ENCODE assay signal across 10 mouse cellular contexts in genomic region chr4:82344224-82344623, GRCm38 (mm10).
A peak's percentile ranks its signal among the peaks of the same experiment; 100 is the strongest.
DNase-seq lines count a peak whose midpoint lies in the region; ATAC-seq lines count a peak whose summit lies in the region.
"Had no signal": no experiment of that assay in that cellular context is flagged by ENCODE, and none has a peak within 500 bp of the region (broad histone marks: within the 10 kb centered on the region; RNA-seq: fewer than 3 reads in every experiment).

No protein-coding gene starts in this region.

- WGBS in heart, embryonic 14.5 days = 73% methylated on average over 6 of the region's 6 CpGs
- 57% methylated on average over 6 of the region's 6 CpGs for WGBS in neural tube, embryonic 12.5 days
- 50% methylated on average over 6 of the region's 6 CpGs for WGBS in hindbrain, embryonic 16.5 days
- WGBS in stomach, embryonic 15.5 days = 83% methylated on average over 6 of the region's 6 CpGs

- H3K4me2 ChIP-seq in heart, embryonic 14.5 days (ENCODE audit: low read length) = peak overlapping the region; percentile 44; the same call in 1 of the 2 replicates
- H3K4me2 ChIP-seq in neural tube, embryonic 12.5 days (replicated peaks) = peak overlapping the region; percentile 16; the same call in 1 of the 2 replicates
- H3K4me2 ChIP-seq in hindbrain, embryonic 16.5 days (ENCODE audit: low read length) = no peak overlapping the region
- no peak overlapping the region for H3K4me2 ChIP-seq in stomach, embryonic 15.5 days

- H3K27me3 ChIP-seq in heart, embryonic 14.5 days (ENCODE audit: control insufficient read depth, insufficient read depth, low read length) = no peaks in the 10 kb centered on the region
- no peaks in the 10 kb centered on the region for H3K27me3 ChIP-seq in neural tube, embryonic 12.5 days (replicated peaks)
- no peaks in the 10 kb centered on the region for H3K27me3 ChIP-seq in hindbrain, embryonic 16.5 days (replicated peaks; ENCODE audit: control insufficient read depth, insufficient read depth, low read length)
- no peaks in the 10 kb centered on the region for H3K27me3 ChIP-seq in stomach, embryonic 15.5 days (replicated peaks)

- no peak for ATAC-seq in heart, embryonic 14.5 days (ENCODE audit: insufficient number of reproducible peaks, insufficient read depth, low FRiP score, low read depth)
- ATAC-seq in neural tube, embryonic 12.5 days (ENCODE audit: low FRiP score, low read depth) = peak; percentile 41; the same call in 1 of the 2 replicates
- ATAC-seq in hindbrain, embryonic 16.5 days = peak; percentile 46; the same call in 1 of the 2 replicates
- ATAC-seq in stomach, embryonic 15.5 days (ENCODE audit: insufficient read depth, low FRiP score, low read depth) = no peak

- no peaks in the 10 kb centered on the region for H3K9me3 ChIP-seq in heart, embryonic 14.5 days (ENCODE audit: control insufficient read depth, low read length)
- H3K9me3 ChIP-seq in neural tube, embryonic 12.5 days = no peaks in the 10 kb centered on the region
- H3K9me3 ChIP-seq in hindbrain, embryonic 16.5 days (ENCODE audit: control insufficient read depth, low read length) = no peaks in the 10 kb centered on the region
- H3K9me3 ChIP-seq in stomach, embryonic 15.5 days = no peaks in the 10 kb centered on the region

- H3K27ac ChIP-seq in heart, embryonic 14.5 days (replicated peaks in 1 of 2; ENCODE audit: control insufficient read depth in 1 of 2, insufficient read depth in 1 of 2, low read depth in 2 of 2, low read length in 2 of 2) = peak overlapping the region in 1 of 2 experiments; percentile 69; a peak in 2 of 4 replicates
- no peak overlapping the region for H3K27ac ChIP-seq in neural tube, embryonic 12.5 days
- H3K27ac ChIP-seq in hindbrain, embryonic 16.5 days (ENCODE audit: low read depth, low read length) = peak overlapping the region; percentile 39
- H3K27ac ChIP-seq in stomach, embryonic 15.5 days = peak overlapping the region; percentile 61; the same call in 1 of the 2 replicates

- H3K9ac ChIP-seq in heart, embryonic 14.5 days (ENCODE audit: low read length) = no peak overlapping the region
- no peak overlapping the region for H3K9ac ChIP-seq in neural tube, embryonic 12.5 days
- H3K9ac ChIP-seq in hindbrain, embryonic 16.5 days (ENCODE audit: low read depth, low read length) = no peak overlapping the region
- no peak overlapping the region for H3K9ac ChIP-seq in stomach, embryonic 15.5 days

- no peak overlapping the region for H3K4me3 ChIP-seq in heart, embryonic 14.5 days (ENCODE audit: control insufficient read depth in 1 of 2, insufficient read depth in 1 of 2, low read depth in 1 of 2, low read length in 2 of 2)
- no peak overlapping the region for H3K4me3 ChIP-seq in neural tube, embryonic 12.5 days
- no peak overlapping the region for H3K4me3 ChIP-seq in hindbrain, embryonic 16.5 days (ENCODE audit: low read length)
- H3K4me3 ChIP-seq in stomach, embryonic 15.5 days (replicated peaks) = no peak overlapping the region

- peaks cover 35% of the 10 kb centered on the region for H3K36me3 ChIP-seq in heart, embryonic 14.5 days (ENCODE audit: control insufficient read depth, insufficient read depth, low read length)
- H3K36me3 ChIP-seq in neural tube, embryonic 12.5 days = no peaks in the 10 kb centered on the region
- no peaks in the 10 kb centered on the region for H3K36me3 ChIP-seq in hindbrain, embryonic 16.5 days (ENCODE audit: control insufficient read depth, insufficient read depth, low read length)
- H3K36me3 ChIP-seq in stomach, embryonic 15.5 days = peaks cover 5% of the 10 kb centered on the region; the same call in 1 of the 2 replicates

- DNase-seq in heart, adult 18-20 months = no peak
- no peak for DNase-seq in neural tube, embryonic 10.5 days (ENCODE audit: extremely low spot score, low spot score)
- DNase-seq in urinary bladder, postnatal 25 days (ENCODE audit: low spot score) = no peak
- DNase-seq in thymus, postnatal 10 days (ENCODE audit: low spot score in 2 of 2) = no peak
- DNase-seq: right cerebral cortex, postnatal 25 days; thymus, adult 2 months had no signal

- peaks cover 9 to 32% of the 10 kb centered on the region in 2 experiments for H3K4me1 ChIP-seq in heart, embryonic 14.5 days (ENCODE audit: control insufficient read depth in 2 of 2, insufficient read depth in 2 of 2, low read length in 2 of 2)
- H3K4me1 ChIP-seq in neural tube, embryonic 12.5 days = peaks cover 19% of the 10 kb centered on the region
- peaks cover 7% of the 10 kb centered on the region for H3K4me1 ChIP-seq in hindbrain, embryonic 16.5 days (ENCODE audit: control insufficient read depth, insufficient read depth, low read depth, low read length)
- peaks cover 9% of the 10 kb centered on the region for H3K4me1 ChIP-seq in stomach, embryonic 15.5 days

Comparison
In these comparisons a context has a peak if more than half of its experiments do, and no peak if none do; other contexts are left out.
1. ATAC-seq: peak in neural tube, embryonic 12.5 days (single experiment) and hindbrain, embryonic 16.5 days (single experiment); none in heart, embryonic 14.5 days (single experiment) and stomach, embryonic 15.5 days (single experiment).
2. H3K4me2 ChIP-seq: peak in heart, embryonic 14.5 days (single experiment) and neural tube, embryonic 12.5 days (single experiment); none in hindbrain, embryonic 16.5 days (single experiment) and stomach, embryonic 15.5 days (single experiment).